Mouse (Mus musculus): ENCODE measurements around the gene Tubb4b. TPM values are rescaled to one million over a fixed set of nuclear protein-coding genes. Genes with fewer than 3 reads are reported as not detected.

Tubb4b gene
- polyA plus RNA-seq, 2 experiments = 561 to 676 TPM

- Histone ChIP-seq H3K9me3 (ENCODE audit: control insufficient read depth, low read length) (no peaks in the 10 kb centered on the region), H3K27me3 (ENCODE audit: control insufficient read depth, insufficient read depth, low read length) (peaks cover 7% of the 10 kb centered on the region; the same call in 1 of the 2 replicates), H3K36me3 (replicated peaks; ENCODE audit: control insufficient read depth, insufficient read depth, low read depth) (no peaks in the 10 kb centered on the region), H3K4me1 (replicated peaks; ENCODE audit: control insufficient read depth in 2 of 2, insufficient read depth in 2 of 2, low read length in 1 of 2) (peaks cover 24 to 40% of the 10 kb centered on the region in 2 experiments), H3K4me2 (ENCODE audit: low read depth) (no peak overlapping the region), H3K27ac (no peak overlapping the region), H3K9ac (replicated peaks) (no peak overlapping the region), H3K4me3 (ENCODE audit: insufficient read depth in 1 of 2, low read depth in 2 of 2, low read length in 2 of 2) (no peak overlapping the region)
- ATAC-seq (ENCODE audit: insufficient read depth) = no peak
- 42% methylated on average over 6 of the region's 6 CpGs for WGBS (ENCODE audit: insufficient replicate concordance)
- DNase-seq (ENCODE audit: low read depth in 3 of 3, low spot score in 3 of 3) = no peak
- TF ChIP-seq EP300 (IDR thresholded peaks at IDR 0.05; ENCODE audit: low read depth) = no peak
- TF ChIP-seq CTCF (IDR thresholded peaks at IDR 0.05; ENCODE audit: low read depth) = no peak
These were observed 46.8 kb downstream of the Tubb4b start for GRCm38 (mm10) chr2:25177685-25178084.

- peaks cover 27 to 42% of the 10 kb centered on the region in 2 experiments for H3K4me1 ChIP-seq (replicated peaks; ENCODE audit: control insufficient read depth in 2 of 2, insufficient read depth in 2 of 2, low read length in 1 of 2)
- ATAC-seq (ENCODE audit: insufficient read depth) (no peak), DNase-seq (ENCODE audit: low read depth in 3 of 3, low spot score in 3 of 3) (no peak)
- H3K36me3 ChIP-seq (replicated peaks; ENCODE audit: control insufficient read depth, insufficient read depth, low read depth) = no peaks in the 10 kb centered on the region
- H3K4me2 ChIP-seq (ENCODE audit: low read depth) = no peak overlapping the region
- TF ChIP-seq EP300 (IDR thresholded peaks at IDR 0.05; ENCODE audit: low read depth) = no peak
- no peak for TF ChIP-seq CTCF (IDR thresholded peaks at IDR 0.05; ENCODE audit: low read depth)
- no peak overlapping the region for H3K27ac ChIP-seq
- H3K27me3 ChIP-seq (ENCODE audit: control insufficient read depth, insufficient read depth, low read length) = peaks cover 7% of the 10 kb centered on the region; the same call in 1 of the 2 replicates
- no peak overlapping the region for H3K9ac ChIP-seq (replicated peaks)
- 61% methylated on average over 4 of the region's 4 CpGs for WGBS (ENCODE audit: insufficient replicate concordance)
- no peak overlapping the region for H3K4me3 ChIP-seq (ENCODE audit: insufficient read depth in 1 of 2, low read depth in 2 of 2, low read length in 2 of 2)
- no peaks in the 10 kb centered on the region for H3K9me3 ChIP-seq (ENCODE audit: control insufficient read depth, low read length)
These were observed 47.4 kb downstream of the Tubb4b start for GRCm38 (mm10) chr2:25177076-25177475.

GRCm38 (mm10) chr2:25176573-25176972, 47.9 kb downstream of the Tubb4b start:
- WGBS (ENCODE audit: insufficient replicate concordance) = 50% methylated on average over 6 of the region's 6 CpGs
- Histone ChIP-seq H3K4me1 (replicated peaks; ENCODE audit: control insufficient read depth in 2 of 2, insufficient read depth in 2 of 2, low read length in 1 of 2) (peaks cover 27 to 39% of the 10 kb centered on the region in 2 experiments), H3K27me3 (ENCODE audit: control insufficient read depth, insufficient read depth, low read length) (peaks cover 7% of the 10 kb centered on the region; the same call in 1 of the 2 replicates), H3K4me3 (ENCODE audit: insufficient read depth in 1 of 2, low read depth in 2 of 2, low read length in 2 of 2) (no peak overlapping the region), H3K27ac (no peak overlapping the region), H3K9ac (replicated peaks) (no peak overlapping the region), H3K4me2 (ENCODE audit: low read depth) (no peak overlapping the region), H3K36me3 (replicated peaks; ENCODE audit: control insufficient read depth, insufficient read depth, low read depth) (no peaks in the 10 kb centered on the region), H3K9me3 (ENCODE audit: control insufficient read depth, low read length) (no peaks in the 10 kb centered on the region)
- TF ChIP-seq CTCF (IDR thresholded peaks at IDR 0.05; ENCODE audit: low read depth) (no peak), EP300 (IDR thresholded peaks at IDR 0.05; ENCODE audit: low read depth) (no peak)
- DNase-seq (ENCODE audit: low read depth in 3 of 3, low spot score in 3 of 3) (no peak), ATAC-seq (ENCODE audit: insufficient read depth) (no peak)

- Histone ChIP-seq H3K4me3 (ENCODE audit: insufficient read depth in 1 of 2, low read depth in 2 of 2, low read length in 2 of 2) (no peak overlapping the region), H3K27me3 (ENCODE audit: control insufficient read depth, insufficient read depth, low read length) (peaks cover 4% of the 10 kb centered on the region; the same call in 1 of the 2 replicates), H3K4me2 (ENCODE audit: low read depth) (no peak overlapping the region), H3K9ac (replicated peaks) (no peak overlapping the region), H3K4me1 (replicated peaks; ENCODE audit: control insufficient read depth in 2 of 2, insufficient read depth in 2 of 2, low read length in 1 of 2) (peaks cover 27 to 37% of the 10 kb centered on the region in 2 experiments), H3K27ac (no peak overlapping the region), H3K9me3 (ENCODE audit: control insufficient read depth, low read length) (no peaks in the 10 kb centered on the region), H3K36me3 (replicated peaks; ENCODE audit: control insufficient read depth, insufficient read depth, low read depth) (no peaks in the 10 kb centered on the region)
- TF ChIP-seq CTCF (IDR thresholded peaks at IDR 0.05; ENCODE audit: low read depth) = no peak
- TF ChIP-seq EP300 (IDR thresholded peaks at IDR 0.05; ENCODE audit: low read depth) = no peak
- no peak for ATAC-seq (ENCODE audit: insufficient read depth)
- WGBS (ENCODE audit: insufficient replicate concordance) = 55% methylated on average over 4 of the region's 4 CpGs
- no peak for DNase-seq (ENCODE audit: low read depth in 3 of 3, low spot score in 3 of 3)
These were observed 48.8 kb downstream of the Tubb4b start for GRCm38 (mm10) chr2:25175690-25176078.

- H3K27me3 ChIP-seq (ENCODE audit: control insufficient read depth, insufficient read depth, low read length) = 0 out of 2 replicates have a peak, but pooled peaks cover under 1% of the 10 kb centered on the region
- TF ChIP-seq EP300 (IDR thresholded peaks at IDR 0.05; ENCODE audit: low read depth) = 0 out of 2 replicates have a peak, but pooled peaks have one; percentile 27
- no peak for TF ChIP-seq CTCF (IDR thresholded peaks at IDR 0.05; ENCODE audit: low read depth)
- H3K27ac ChIP-seq = no peak overlapping the region
- no peaks in the 10 kb centered on the region for H3K36me3 ChIP-seq (replicated peaks; ENCODE audit: control insufficient read depth, insufficient read depth, low read depth)
- no peak overlapping the region for H3K4me3 ChIP-seq (ENCODE audit: insufficient read depth in 1 of 2, low read depth in 2 of 2, low read length in 2 of 2)
- H3K4me1 ChIP-seq (replicated peaks; ENCODE audit: control insufficient read depth in 2 of 2, insufficient read depth in 2 of 2, low read length in 1 of 2) = peaks cover 27 to 37% of the 10 kb centered on the region in 2 experiments
- peak overlapping the region; percentile 27; the same call in 1 of the 2 replicates for H3K9ac ChIP-seq (replicated peaks)
- no peaks in the 10 kb centered on the region for H3K9me3 ChIP-seq (ENCODE audit: control insufficient read depth, low read length)
- DNase-seq (ENCODE audit: low read depth in 3 of 3, low spot score in 3 of 3) = no peak
- ATAC-seq (ENCODE audit: insufficient read depth) = peak; percentile 40
- 37% methylated on average over 7 of the region's 7 CpGs for WGBS (ENCODE audit: insufficient replicate concordance)
- H3K4me2 ChIP-seq (ENCODE audit: low read depth) = peak overlapping the region; percentile 23
These were observed 49.4 kb downstream of the Tubb4b start for GRCm38 (mm10) chr2:25174866-25175689.
